Mouse (Mus musculus): Measurements from ENCODE around the gene Btbd9. TPM values are rescaled to one million over a fixed set of nuclear protein-coding genes. Genes with fewer than 3 reads are reported as not detected.

Gene Btbd9
- total and polyA plus RNA-seq, 3 experiments, result 24.7 to 33.8 TPM; not detected in 1

GRCm38 (mm10) chr17:30495154-30495553 lies 81.1 kb downstream of the Btbd9 start:
- peaks cover 4 to 5% of the 10 kb centered on the region in 2 experiments for H3K36me3 ChIP-seq (ENCODE audit: control insufficient read depth in 1 of 2, insufficient read depth in 2 of 2, low read length in 2 of 2)
- no peaks in the 10 kb centered on the region for H3K79me2 ChIP-seq (ENCODE audit: control insufficient read depth, insufficient read depth, low read length, poor library complexity)
- no peaks in the 10 kb centered on the region for H3K9me3 ChIP-seq (replicated peaks; ENCODE audit: insufficient read depth, low read length)
- TF ChIP-seq MYC (IDR thresholded peaks at IDR 0.05; ENCODE audit: low read depth, low read length), result peak; percentile 66; the same call in 1 of the 2 replicates
- no peak for TF ChIP-seq ETS1 (IDR thresholded peaks at IDR 0.05; ENCODE audit: low read depth, low read length)
- peak; percentile 97 for TF ChIP-seq MAFK (IDR thresholded peaks at IDR 0.05; ENCODE audit: borderline replicate concordance, low read depth, low read length)
- no peak for TF ChIP-seq POLR2A (IDR thresholded peaks at IDR 0.05; ENCODE audit: control insufficient read depth in 1 of 2, insufficient read depth in 1 of 2, low read depth in 1 of 2, low read length in 2 of 2, poor library complexity in 1 of 2)
- H3K4me3 ChIP-seq (ENCODE audit: control insufficient read depth in 1 of 2, insufficient read depth in 1 of 2, low read depth in 2 of 2, low read length in 2 of 2), result no peak overlapping the region
- H3K4me1 ChIP-seq (ENCODE audit: control insufficient read depth in 1 of 2, insufficient read depth in 2 of 2, low read length in 2 of 2), result 0 out of 4 replicates have a peak, but pooled peaks cover 0 to 4% of the 10 kb centered on the region in 2 experiments
- no peak overlapping the region for H3K27ac ChIP-seq (ENCODE audit: control insufficient read depth, low read depth, low read length)
- H3K9ac ChIP-seq (ENCODE audit: control insufficient read depth, low read depth, low read length, poor library complexity, severe bottlenecking), result no peak overlapping the region
- peak; percentile 59 for DNase-seq (ENCODE audit: low read depth, low spot score)
- no peaks in the 10 kb centered on the region for H3K27me3 ChIP-seq (ENCODE audit: control insufficient read depth in 1 of 2, insufficient read depth in 2 of 2, low read length in 2 of 2)

- no peaks in the 10 kb centered on the region for H3K79me2 ChIP-seq (ENCODE audit: control insufficient read depth, insufficient read depth, low read length, poor library complexity)
- H3K9ac ChIP-seq (ENCODE audit: control insufficient read depth, low read depth, low read length, poor library complexity, severe bottlenecking), result no peak overlapping the region
- TF ChIP-seq BHLHE40 (IDR thresholded peaks at IDR 0.05; ENCODE audit: borderline replicate concordance, low read depth, low read length), result no peak
- TF ChIP-seq ZMIZ1 (IDR thresholded peaks at IDR 0.05; ENCODE audit: low read depth, low read length), result no peak
- TF ChIP-seq POLR2AphosphoS2 (IDR thresholded peaks at IDR 0.05; ENCODE audit: low read length), result no peak
- no peak for TF ChIP-seq RAD21 (IDR thresholded peaks at IDR 0.05; ENCODE audit: low read depth, low read length)
- TF ChIP-seq SMC3 (IDR thresholded peaks at IDR 0.05; ENCODE audit: low read depth, low read length), result no peak
- TF ChIP-seq JUND (IDR thresholded peaks at IDR 0.05; ENCODE audit: low read depth, low read length), result no peak
- TF ChIP-seq MXI1 (IDR thresholded peaks at IDR 0.05; ENCODE audit: low read depth, low read length), result no peak
- no peak for TF ChIP-seq RCOR1 (IDR thresholded peaks at IDR 0.05; ENCODE audit: low read depth, low read length)
- no peak for TF ChIP-seq ZC3H11A (IDR thresholded peaks at IDR 0.05; ENCODE audit: low read depth, low read length)
- TF ChIP-seq SIN3A (IDR thresholded peaks at IDR 0.05; ENCODE audit: low read length), result no peak
- no peak for TF ChIP-seq EP300 (IDR thresholded peaks at IDR 0.05; ENCODE audit: low read depth in 1 of 2, low read length in 2 of 2)
- no peak for TF ChIP-seq HCFC1 (IDR thresholded peaks at IDR 0.05; ENCODE audit: low read depth, low read length)
- no peak for TF ChIP-seq USF1 (IDR thresholded peaks at IDR 0.05; ENCODE audit: low read depth, low read length)
- TF ChIP-seq TCF12 (IDR thresholded peaks at IDR 0.05; ENCODE audit: low read depth, low read length), result no peak
- no peak for TF ChIP-seq MEF2A (IDR thresholded peaks at IDR 0.05; ENCODE audit: extremely low read depth, insufficient replicate concordance, low read depth, low read length, poor library complexity, severe bottlenecking)
- no peak for TF ChIP-seq E2F4 (IDR thresholded peaks at IDR 0.05; ENCODE audit: borderline replicate concordance, low read depth, low read length)
- no peak for TF ChIP-seq NRF1 (IDR thresholded peaks at IDR 0.05; ENCODE audit: insufficient read depth, low read depth, low read length, poor library complexity, severe bottlenecking)
- no peak for TF ChIP-seq NELFE (IDR thresholded peaks at IDR 0.05; ENCODE audit: low read depth, low read length)
- TF ChIP-seq ZNF384 (IDR thresholded peaks at IDR 0.05; ENCODE audit: low read depth, low read length), result no peak
- no peak overlapping the region for H3K27ac ChIP-seq (ENCODE audit: control insufficient read depth, low read depth, low read length)
- no peaks in the 10 kb centered on the region for H3K27me3 ChIP-seq (ENCODE audit: control insufficient read depth in 1 of 2, insufficient read depth in 2 of 2, low read length in 2 of 2)
- no peak for DNase-seq (ENCODE audit: low read depth, low spot score)
- 0 out of 4 replicates have a peak, but pooled peaks cover 0 to 4% of the 10 kb centered on the region in 2 experiments for H3K4me1 ChIP-seq (ENCODE audit: control insufficient read depth in 1 of 2, insufficient read depth in 2 of 2, low read length in 2 of 2)
- no peaks in the 10 kb centered on the region for H3K9me3 ChIP-seq (replicated peaks; ENCODE audit: insufficient read depth, low read length)
- H3K4me3 ChIP-seq (ENCODE audit: control insufficient read depth in 1 of 2, insufficient read depth in 1 of 2, low read depth in 2 of 2, low read length in 2 of 2), result no peak overlapping the region
- H3K36me3 ChIP-seq (ENCODE audit: control insufficient read depth in 1 of 2, insufficient read depth in 2 of 2, low read length in 2 of 2), result peaks cover 2 to 5% of the 10 kb centered on the region in 2 experiments; a peak in 3 of 4 replicates
These were observed 82.8 kb downstream of the Btbd9 start for GRCm38 (mm10) chr17:30493481-30493880.

Data from MEL (cell line).